Comparison of ENCODE assay signal across 8 mouse cellular contexts in genomic region chr5:130171423-130171954, GRCm38 (mm10). TPM values are rescaled to one million over a fixed set of nuclear protein-coding genes. Genes with fewer than 3 reads are reported as not detected.
DNase-seq lines count a peak whose midpoint lies in the region; ATAC-seq lines count a peak whose summit lies in the region.

Rabgef1 (plus strand) TSS chr5:130171798.

- DNase-seq in adrenal gland, adult 18-20 months (ENCODE audit: low spot score in 2 of 2), result peak; percentile 93 to 94
- DNase-seq in embryo, embryonic 10.5 days (ENCODE audit: low spot score), result peak; percentile 87
- peak; percentile 95 for DNase-seq in gastrocnemius, postnatal 14 days
- peak; percentile 92 for DNase-seq in induced T-regulatory cell, adult 2 months (ENCODE audit: low read depth)
- peak; percentile 84 to 88 for DNase-seq in left cerebral cortex, adult 8-10 months (ENCODE audit: low spot score in 2 of 2)
- peak; percentile 94 for DNase-seq in right cerebral cortex, adult 18-20 months
- peak; percentile 91 for DNase-seq in urinary bladder, adult 2 months (ENCODE audit: low spot score)

- ATAC-seq in megakaryocyte, adult 5-6 weeks (ENCODE audit: poor library complexity, severe bottlenecking), result peak; percentile 87

- intact Hi-C loops in gastrocnemius, postnatal 14 days (cut with DNase I; ENCODE audit: low total_unique reads), result no loop called here

RNA-seq across cellular contexts. Expression of gene Rabgef1, which starts in this region (rescaled TPM):
- total RNA-seq in adrenal gland, adult 18-20 months (2021), result 10 to 100 TPM; 34.7 to 58.1 TPM
- 10 to 100 TPM; 46.4 to 46.9 TPM for total RNA-seq in gastrocnemius, postnatal 14 days (2021)
- total RNA-seq in left cerebral cortex, adult 8-10 months (2022), result 10 to 100 TPM; 50.7 to 60.7 (median 53.0) TPM
- total RNA-seq in megakaryocyte, adult 5-6 weeks (2015), result 16.8 and 19.0 TPM in 2 replicates
- 19.9 and 22.2 TPM in 2 replicates for total RNA-seq in megakaryocyte, adult 5-6 weeks (2017)
- polyA plus RNA-seq in urinary bladder, adult 2 months (2012; rRNA removed), result 64.4 and 70.6 TPM in 2 replicates

Comparison
In these comparisons a context has a peak if more than half of its experiments do, and no peak if none do; other contexts are left out.
1. Peak in every context shown above with its lines: DNase-seq and ATAC-seq.